Mouse (Mus musculus): Measurements from ENCODE around the gene Nuf2. TPM values are rescaled to one million over a fixed set of nuclear protein-coding genes. Genes with fewer than 3 reads are reported as not detected.

The Nuf2 gene
- total RNA-seq, 2 experiments from 2014 or later: 0.59 to 1.2 TPM

- DNase-seq (ENCODE audit: low spot score in 2 of 2): no peak
Measured at GRCm38 (mm10) chr1:169482596-169483335, 48.5 kb downstream of the Nuf2 start.

GRCm38 (mm10) chr1:169471185-169471584, 60.1 kb downstream of the Nuf2 start:
- no peak for DNase-seq (ENCODE audit: low spot score in 2 of 2)

GRCm38 (mm10) chr1:169467791-169468190, 63.5 kb downstream of the Nuf2 start:
- no peak for DNase-seq (ENCODE audit: low spot score in 2 of 2)

GRCm38 (mm10) chr1:169462386-169463115, 68.7 kb downstream of the Nuf2 start:
- DNase-seq (ENCODE audit: low spot score in 2 of 2): peak; percentile 67 to 74

- peak; percentile 52 to 63 for DNase-seq (ENCODE audit: low spot score in 2 of 2)
Measured at GRCm38 (mm10) chr1:169459071-169459782, 72.0 kb downstream of the Nuf2 start.

Other genes with a start within 250 kb of the Nuf2 start
- 10 to 100 TPM; 34.0 to 36.6 TPM for gene Rgs5, start 124.0 kb upstream of the Nuf2 start, total RNA-seq (2021)
- gene Rgs4, start 216.2 kb upstream of the Nuf2 start, total RNA-seq (2021): 100 to 1,000 TPM; 364 to 379 TPM